Mouse (Mus musculus) gastrocnemius, postnatal 25 days (tissue): ENCODE data around the gene Gm11937. TPM values are rescaled to one million over a fixed set of nuclear protein-coding genes. Genes with fewer than 3 reads are reported as not detected.
"Not testable (repeated sequence)": the region's sequence is repeated elsewhere in the genome, so short reads cannot be mapped to it uniquely, and the experiment has no call there.

Experiments used
- DNase-seq: peaks from one replicate; pipeline ENCODE4 v3.0.0; 2022
- long read RNA-seq, 2 experiments: library from polyadenylated mRNA; stranded (forward); transcript quantifications; one replicate each; pipeline ENCODE4 v2.0.0; 2021
- total RNA-seq, 2 experiments: library from RNA; stranded (reverse); gene quantifications; 1 replicate in 1 of 2; 2 replicates in 1 of 2; pipeline ENCODE4 v1.2.3; 2021

The Gm11937 gene
- not detected for total RNA-seq
- long read RNA-seq, experiment 1, result 0 reads
- long read RNA-seq, experiment 2, result 0 reads

DNA sequence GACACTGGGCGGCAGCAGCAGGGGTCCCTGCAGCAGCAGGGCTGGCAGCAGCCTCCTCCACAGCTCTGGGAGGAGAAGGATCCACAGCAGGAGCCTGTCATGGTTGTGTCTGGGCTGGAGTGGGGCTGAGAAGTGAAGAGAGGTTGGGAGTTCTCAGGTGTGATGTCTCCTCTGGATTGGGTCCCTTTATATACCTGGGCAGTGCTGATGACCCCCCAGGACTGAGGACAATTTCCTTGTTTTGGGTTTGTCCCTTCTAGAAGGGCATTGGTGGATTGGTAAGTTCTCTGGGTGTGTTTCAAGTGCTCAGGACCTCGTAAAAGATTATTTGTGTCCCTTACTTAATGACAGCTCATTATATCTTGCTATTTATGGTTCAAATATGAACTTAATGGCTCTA, at the start of gene Gm11937:
TSS of gene Gm11937 (minus strand) at position 101 of the 400 bp plus-strand sequence.
- not testable (repeated sequence) for DNase-seq

DNA sequence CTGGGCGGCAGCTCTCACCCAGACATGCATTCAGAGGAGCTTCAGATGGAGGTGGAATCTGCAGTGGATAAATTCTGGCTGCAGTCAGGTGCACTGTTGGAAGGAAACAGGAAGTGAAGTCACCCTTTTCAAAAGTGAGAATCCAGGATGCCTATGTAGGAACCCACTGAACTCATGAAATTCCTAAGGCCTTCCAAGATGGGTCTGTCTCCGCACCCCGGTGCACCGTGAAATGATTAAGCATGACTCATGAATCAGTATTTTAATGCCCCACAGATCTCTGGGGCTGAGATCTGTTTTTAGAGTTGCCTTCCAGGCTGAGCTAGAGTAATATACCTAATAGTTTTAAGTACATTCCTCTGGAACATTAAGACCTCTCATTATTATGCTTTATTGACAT, 49.3 kb upstream of the Gm11937 start:
- DNase-seq, result no peak

DNA sequence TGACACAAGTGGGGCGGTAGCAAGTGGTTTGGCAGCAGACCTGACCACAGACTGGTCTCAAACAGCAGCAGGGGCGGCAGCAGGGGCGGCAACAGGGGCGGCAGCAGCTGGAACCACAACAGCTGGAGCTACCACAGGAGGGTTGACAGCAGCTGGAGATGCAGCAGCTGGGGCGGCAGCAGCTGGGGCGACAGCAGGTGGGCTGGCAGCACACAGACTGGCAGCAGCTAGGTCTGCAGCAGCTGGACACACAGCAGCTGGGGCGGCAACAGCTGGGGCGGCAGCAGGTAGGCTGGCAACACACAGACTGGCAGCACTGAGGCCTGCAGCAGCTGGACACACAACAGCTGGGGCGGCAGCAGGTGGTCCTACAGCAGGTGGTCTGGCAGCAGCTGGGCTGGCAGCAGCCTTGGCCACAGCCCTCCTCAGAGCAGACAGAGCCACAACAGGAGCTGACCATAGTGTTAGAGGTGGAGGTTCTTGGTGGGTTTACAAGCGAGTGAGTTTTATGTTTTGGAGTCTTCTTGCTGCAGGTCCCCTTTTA, 48.5 kb upstream of the Gm11937 start, which contains the start of gene Gm11563:
TSS of gene Gm11563 (minus strand) at position 494 of the 544 bp plus-strand sequence.
- DNase-seq, result not testable (repeated sequence)

DNA sequence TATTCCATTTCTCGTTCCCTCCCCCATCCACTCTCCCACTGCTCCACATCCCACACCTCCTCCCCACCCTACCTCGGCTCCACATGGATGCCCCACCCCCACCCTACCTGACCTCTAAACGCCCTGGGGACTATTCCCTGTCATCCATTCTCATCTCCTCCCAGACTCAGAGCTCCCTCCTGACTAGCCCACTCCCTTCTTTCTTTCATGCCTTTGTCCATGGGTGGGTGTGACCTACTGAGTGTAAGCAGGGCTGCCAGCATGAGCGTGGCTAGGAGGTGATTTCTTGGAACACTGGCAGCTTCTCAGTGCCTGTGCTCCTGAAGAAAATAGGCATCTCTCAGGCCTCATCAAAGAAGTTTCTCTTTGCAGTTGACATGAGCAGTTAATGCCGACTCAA, 47.1 kb upstream of the Gm11937 start:
- DNase-seq, result no peak

DNA sequence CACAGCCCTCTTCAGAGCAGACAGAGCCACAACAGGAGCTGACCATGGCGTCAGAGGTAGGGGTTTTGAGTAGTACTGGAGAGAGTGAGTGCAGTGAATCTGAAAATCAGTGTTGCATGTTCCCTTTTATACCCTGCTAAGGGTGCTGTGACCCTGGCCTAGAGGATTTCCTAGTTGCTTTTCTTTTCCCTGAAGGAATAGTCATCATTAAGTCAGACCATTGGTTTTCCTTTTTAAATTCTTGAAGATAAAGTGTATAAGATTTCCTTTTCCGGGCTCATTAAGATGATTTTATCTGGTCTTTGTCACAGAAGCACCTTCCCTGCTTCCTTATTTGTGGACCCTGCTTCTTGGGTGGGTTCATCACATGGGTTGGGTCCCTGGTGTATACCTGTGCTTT, 40.1 kb upstream of the Gm11937 start, which contains the start of gene Gm11555:
TSS of gene Gm11555 (minus strand) at position 101 of the 400 bp plus-strand sequence.
- DNase-seq, result no peak

DNA sequence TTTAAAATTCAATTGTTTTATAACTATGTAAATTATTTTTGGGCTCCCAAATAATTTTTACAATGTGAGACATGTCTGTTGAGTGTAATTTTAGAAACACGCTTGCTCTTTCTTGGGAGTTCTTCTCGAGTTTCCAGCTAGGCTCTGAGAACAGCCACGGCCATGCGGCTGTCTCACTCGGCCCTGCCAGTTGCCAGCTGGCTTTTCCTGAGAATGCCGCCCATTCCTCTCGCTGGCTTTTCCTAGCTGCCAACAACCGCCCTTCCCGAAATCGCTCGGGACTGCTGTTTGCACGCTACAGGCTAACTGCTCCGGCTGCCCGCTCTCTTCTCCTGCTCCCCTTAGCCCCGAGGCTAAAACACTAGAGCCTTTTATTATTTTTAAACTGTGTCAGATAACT, 36.5 kb upstream of the Gm11937 start:
- DNase-seq, result no peak

DNA sequence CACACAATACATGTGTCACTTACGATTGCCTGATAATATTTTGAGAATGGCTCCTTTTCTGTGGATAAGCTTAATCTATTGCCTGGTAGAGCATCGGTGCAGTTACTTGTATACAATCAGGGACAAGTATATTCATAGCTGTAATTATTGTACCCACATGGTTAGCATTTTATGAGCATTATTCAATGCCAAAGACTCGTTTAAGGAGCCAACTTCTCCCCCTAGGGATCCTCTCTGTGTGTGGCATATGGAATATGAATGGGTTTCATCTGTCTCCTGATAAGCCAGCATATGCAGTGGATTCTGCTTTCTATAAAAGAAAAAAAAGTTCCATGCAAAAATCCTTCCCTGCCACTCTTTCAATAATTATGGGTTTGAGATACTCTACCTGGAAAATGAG, 34.4 kb upstream of the Gm11937 start:
- DNase-seq, result no peak

DNA sequence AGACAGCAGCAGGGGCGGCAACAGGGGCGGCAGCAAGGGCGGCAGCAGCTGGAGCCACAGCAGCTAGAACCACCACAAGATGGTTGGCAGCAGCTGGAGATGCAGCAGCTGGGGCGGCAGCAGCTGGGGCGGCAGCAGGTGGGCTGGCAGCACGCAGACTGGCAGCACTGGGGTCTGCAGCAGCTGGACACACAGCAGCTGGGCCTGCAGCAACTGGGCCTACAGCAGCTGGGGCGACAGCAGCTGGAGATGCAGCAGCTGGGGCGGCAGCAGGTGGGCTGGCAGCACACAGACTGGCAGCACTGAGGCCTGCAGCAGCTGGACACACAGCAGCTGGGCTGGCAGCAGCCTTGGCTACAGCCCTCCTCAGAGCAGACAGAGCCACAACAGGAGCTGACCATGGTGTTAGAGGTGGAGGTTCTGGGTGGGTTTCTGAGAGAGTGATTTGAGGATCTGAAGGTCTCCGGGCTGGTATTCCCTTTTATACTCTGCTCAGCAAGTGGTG, 33.7 kb upstream of the Gm11937 start, which contains the start of gene Krtap4-7:
TSS of gene Krtap4-7 (minus strand) at position 455 of the 505 bp plus-strand sequence.
- DNase-seq, result not testable (repeated sequence)

DNA sequence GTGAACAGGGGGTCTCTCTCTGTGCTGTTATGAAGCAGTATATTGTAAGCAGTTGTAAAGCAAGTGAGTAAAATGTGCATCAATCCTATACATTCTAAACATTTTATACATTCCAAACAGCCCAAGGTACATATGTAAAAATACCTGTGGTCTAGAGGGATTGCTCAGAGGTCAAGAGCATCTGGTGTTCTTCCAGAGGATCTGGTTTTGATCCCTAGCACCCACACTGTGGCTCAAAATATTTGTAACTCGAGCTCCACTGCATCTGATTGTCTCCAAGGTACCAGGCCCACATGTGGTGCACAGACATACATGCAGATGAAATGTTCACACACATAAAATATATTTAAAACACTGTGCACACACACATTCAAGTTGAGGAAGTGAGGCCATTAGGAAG, 30.9 kb upstream of the Gm11937 start:
- no peak for DNase-seq

DNA sequence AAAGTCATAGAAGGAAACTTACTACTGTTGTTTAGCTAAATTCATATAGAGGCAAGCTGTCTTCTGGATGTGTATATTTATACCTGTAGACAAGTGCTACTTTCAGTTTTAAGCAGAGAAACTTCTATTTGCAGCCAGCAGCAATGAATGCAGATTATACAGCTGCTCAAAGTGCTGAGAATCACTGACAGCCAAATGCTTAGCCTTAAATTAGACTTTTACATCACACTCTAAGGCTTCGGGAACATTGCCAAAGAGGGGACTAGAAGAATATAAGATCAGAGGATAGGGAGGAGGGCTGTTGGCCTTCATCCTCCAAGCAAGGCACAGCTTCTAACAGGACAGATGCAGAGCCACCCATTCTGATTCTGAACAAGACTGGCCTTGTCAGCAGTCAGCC, 27.1 kb upstream of the Gm11937 start:
- no peak for DNase-seq

DNA sequence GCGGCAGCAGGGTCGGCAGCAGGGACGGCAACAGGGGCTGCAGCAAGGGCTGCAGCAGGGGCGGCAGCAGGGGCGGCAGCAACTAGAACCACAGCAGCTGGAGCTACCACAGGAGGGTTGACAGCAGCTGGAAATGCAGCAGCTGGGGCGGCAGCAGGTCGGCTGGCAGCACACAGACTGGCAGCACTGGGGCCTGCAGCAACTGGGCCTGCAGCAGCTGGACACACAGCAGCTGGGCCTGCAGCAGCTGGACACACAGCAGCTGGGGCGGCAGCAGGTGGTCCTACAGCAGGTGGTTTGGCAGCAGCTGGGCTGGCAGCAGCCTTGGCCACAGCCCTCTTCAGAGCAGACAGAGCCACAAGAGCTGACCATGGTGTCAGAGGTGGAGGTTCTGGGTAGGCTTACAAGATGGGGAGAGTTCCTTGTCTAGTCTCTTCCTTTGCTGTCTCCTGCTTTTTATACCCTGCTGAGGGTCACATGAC, 24.7 kb upstream of the Gm11937 start, which contains the start of gene Krtap4-2:
TSS of gene Krtap4-2 (minus strand) at position 432 of the 482 bp plus-strand sequence.
- no peak for DNase-seq

DNA sequence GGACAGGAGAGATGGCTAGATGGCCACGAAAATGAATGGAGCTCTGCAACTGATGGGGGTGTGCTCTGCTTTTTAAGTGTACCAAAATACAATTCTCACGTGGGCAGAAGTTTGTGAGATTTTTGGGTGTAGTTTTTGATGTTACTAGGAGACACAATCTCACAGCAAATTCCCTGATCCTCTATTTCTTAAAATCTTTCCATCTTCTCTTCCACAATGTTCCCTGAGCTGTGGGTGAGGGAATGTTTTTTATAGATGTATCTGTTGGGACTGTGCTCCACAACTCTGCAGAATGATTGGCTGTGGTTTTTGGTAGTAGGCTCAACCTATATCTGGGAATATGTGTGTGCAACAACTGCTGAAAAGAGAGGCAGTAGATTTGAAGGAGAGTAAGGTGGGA, 23.3 kb upstream of the Gm11937 start:
- no peak for DNase-seq

DNA sequence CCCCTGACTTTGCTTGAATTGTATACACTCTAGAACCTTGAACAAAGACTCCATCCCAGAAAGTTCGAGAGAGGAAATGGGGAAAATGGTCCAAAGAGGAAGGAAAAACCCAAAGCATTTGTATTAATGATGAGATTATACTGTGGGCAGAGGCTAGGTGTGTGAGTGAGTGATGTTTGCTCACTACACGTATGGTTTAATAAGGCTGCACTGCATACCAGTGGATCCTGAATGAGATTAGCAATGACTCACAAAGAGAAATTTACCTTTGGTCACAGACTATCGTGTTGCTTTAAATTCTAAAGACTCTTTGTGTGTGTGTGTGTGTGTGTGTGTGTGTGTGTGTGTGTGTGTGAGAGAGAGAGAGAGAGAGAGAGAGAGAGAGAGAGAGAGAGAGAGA, 20.9 kb upstream of the Gm11937 start:
- no peak for DNase-seq

DNA sequence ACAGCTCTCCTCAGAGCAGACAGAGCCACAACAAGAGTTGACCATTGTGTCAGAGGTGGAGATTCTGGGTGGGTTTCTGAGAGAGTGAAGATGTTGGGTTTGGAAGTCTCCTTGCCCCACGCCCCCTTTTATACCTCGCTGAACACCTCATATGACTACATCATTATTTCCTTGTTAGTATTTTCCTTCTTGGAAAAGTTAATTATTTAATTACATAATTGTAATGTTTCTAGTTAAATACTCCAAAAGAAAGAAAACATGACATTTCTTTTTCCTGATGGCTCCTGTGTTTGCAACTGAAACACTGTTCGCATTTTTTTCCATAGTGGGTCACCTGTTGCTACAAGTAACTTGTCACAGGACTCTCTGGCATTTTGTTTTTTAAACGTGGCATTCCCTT, 18.1 kb upstream of the Gm11937 start, which contains the start of gene Krtap4-1:
TSS of gene Krtap4-1 (minus strand) at position 101 of the 400 bp plus-strand sequence.
- no peak for DNase-seq

DNA sequence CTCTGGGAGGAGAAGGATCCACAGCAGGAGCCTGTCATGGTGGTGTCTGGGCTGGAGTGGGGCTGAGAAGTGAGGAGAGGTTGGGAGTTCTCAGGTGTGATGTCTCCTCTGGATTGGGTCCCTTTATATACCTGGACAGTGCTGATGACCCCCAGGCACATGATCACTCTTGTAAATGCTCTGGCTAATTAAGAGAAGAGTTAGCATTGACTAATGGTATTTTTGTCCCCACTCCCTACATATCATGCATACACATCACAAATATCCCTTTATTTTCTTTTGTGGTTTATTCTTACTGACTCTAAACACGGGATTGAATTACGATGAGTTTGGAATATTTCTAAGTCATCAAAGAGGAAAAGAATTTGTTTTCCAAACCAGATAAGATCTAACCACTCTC, 10.3 kb upstream of the Gm11937 start, which contains the start of gene Gm11562:
TSS of gene Gm11562 (minus strand) at position 101 of the 400 bp plus-strand sequence.
- DNase-seq, result no peak

DNA sequence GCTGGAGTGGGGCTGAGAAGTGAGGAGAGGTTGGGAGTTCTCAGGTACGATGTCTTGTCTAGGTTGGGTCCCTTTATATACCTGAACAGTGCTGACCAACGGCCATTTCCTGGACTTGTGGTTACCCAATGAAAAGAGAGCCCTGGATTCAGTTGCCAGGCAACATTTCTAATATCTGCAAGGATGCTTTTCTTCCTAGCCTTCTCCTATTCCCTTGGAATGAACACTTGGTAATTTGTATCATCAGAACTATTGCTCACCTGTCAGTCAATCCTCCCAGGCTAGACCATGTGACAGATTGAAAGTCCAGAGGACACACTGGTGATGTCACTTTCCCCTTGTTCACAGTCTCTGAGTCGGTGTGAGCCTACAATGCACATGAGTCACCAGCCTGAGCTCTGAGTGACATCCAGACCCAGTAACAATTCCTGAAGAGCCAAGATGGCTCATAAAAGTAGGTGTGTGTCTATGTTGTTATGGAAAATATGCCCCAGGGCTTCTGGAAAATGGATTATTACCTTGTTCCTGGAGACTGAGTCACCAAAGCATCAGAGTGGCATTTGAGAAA, 4.9 kb upstream of the Gm11937 start, which contains the start of gene Krtap2-4:
TSS of gene Krtap2-4 (minus strand) at position 51 of the 568 bp plus-strand sequence.
- no peak for DNase-seq

DNA sequence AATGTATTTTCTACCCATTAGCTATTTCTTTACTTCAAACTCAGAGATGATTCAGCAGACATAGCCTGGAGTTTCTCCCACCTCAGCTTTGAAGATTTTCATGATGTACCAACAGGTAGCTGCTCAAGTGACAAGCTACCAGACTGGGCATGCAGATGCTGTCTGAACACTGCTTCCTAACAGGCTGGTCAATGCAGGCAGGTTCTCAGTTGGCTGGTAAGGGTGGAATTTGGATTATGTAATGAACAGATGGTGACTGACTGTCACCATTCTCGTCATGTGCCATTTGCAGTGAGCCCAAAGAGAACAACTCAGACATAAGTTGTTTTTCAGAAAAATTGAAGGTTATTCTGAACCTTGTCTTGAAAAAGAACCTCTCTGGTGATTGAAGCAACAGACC, 863 bp downstream of the Gm11937 start:
- DNase-seq, result no peak

DNA sequence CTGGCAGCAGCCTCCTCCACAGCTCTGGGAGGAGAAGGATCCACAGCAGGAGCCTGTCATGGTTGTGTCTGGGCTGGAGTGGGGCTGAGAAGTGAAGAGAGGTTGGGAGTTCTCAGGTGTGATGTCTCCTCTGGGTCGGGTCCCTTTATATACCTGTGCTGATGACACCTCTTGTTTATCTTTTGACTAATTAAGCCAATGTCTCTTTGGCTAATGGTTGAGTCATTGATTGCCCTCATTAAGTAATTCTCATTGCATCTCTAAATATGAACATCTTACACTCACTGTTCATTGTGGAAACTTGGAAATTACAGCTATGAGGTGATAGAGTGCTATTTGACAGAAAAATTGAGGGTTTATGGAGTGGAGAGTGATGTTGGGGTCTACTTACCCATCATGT, 6.8 kb downstream of the Gm11937 start, which contains the start of gene Gm11938:
TSS of gene Gm11938 (minus strand) at position 101 of the 400 bp plus-strand sequence.
- DNase-seq, result not testable (repeated sequence)

DNA sequence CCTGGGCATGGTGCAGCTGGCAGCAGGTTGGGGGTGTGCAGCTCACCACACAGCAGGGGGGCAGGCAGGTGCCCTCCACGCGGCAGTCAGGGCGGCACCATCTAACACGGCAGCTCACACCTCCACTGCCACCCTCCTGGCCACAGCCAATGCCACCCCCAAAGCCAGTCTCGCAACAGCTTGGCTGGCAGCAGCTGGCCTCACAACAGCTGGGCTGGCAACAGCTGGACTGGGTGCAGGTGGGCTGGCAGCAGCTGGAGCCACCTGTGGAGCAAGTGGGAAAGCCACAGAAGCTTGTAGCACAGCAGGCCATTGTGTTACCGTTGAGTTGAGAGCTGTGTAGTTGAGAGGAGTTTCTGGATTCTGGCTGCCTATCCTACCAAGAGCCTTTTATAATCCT, 12.2 kb downstream of the Gm11937 start, which contains the start of gene Krtap9-3:
TSS of gene Krtap9-3 (minus strand) at position 364 of the 400 bp plus-strand sequence.
- DNase-seq, result not testable (repeated sequence)

DNA sequence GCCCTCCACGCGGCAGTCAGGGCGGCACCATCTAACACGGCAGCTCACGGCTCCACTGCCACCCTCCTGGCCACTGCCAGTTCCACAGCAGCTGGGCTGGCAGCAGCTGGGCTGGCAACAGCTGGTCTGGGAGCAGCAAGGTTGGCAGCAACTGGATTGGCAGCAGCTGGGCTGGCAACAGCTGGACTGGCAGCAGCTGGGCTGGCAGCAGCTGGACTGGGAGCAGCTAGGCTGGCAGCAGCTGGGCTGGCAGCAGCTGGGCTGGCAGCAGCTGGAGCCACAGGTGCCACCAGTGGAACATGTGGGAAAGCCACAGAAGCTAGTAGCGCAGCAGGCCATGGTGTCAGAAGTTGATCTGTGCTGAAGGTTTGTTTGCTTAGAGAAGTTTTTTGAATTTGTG, 19.0 kb downstream of the Gm11937 start, which contains the start of gene Krtap1-3:
TSS of gene Krtap1-3 (minus strand) at position 359 of the 400 bp plus-strand sequence.
- no peak for DNase-seq

DNA sequence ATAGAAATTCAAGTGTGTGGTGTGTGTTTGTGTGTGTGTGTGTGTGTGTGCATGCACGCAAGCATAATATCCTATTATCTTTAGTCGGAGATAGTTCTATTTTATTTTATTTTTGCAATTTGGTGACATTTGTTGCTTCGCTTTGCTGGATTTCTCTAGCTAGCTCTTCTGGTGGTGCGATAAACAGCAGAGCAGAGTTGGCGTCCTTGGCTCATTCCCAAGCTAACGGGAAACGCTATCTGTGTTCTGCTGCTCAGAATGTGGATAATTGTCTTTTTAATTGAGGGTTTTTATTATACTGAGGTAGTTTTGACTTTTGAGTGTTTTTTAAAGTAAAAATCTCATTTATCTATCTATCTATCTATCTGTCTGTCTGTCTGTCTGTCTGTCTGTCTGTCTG, 24.9 kb downstream of the Gm11937 start:
- no peak for DNase-seq

DNA sequence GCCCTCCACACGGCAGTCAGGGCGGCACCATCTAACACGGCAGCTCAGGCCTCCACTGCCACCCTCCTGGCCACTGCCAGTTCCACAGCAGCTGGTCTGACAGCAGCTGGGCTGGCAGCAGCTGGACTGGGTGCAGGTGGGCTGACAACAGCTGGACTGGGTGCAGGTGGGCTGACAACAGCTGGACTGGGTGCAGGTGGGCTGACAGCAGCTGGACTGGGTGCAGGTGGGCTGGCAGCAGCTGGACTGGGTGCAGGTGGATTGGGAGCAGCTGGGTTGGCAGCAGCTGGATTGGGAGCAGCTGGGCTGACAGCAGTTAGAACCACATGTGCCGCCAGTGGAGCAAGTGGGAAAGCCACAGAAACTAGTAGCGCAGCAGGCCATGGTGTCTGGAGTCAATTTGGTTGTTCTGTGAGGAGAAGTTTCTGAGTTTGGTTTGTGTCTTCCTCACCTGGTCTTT, 26.7 kb downstream of the Gm11937 start, which contains the start of gene Krtap1-4:
TSS of gene Krtap1-4 (minus strand) at position 410 of the 460 bp plus-strand sequence.
- no peak for DNase-seq

DNA sequence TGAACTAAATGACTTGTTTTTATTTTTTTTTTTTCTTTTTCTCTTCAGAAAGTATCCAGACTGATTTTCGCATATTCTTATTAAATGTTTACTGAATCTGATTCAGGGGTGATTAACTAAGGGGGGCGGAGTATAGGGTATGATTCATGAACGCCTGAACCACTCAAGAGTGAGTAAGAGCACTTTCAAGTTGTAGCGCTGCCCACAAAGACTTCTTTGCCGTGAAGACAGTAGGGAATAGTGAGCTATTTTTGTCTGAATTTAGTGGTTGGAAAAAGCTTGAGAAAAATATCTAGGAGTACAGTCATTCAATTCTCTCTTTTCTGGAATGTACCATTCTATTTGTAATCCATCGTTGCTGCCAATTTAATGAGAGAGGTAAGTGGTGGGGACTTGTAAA, 28.4 kb downstream of the Gm11937 start:
- no peak for DNase-seq
